In the genomic region with DNA sequence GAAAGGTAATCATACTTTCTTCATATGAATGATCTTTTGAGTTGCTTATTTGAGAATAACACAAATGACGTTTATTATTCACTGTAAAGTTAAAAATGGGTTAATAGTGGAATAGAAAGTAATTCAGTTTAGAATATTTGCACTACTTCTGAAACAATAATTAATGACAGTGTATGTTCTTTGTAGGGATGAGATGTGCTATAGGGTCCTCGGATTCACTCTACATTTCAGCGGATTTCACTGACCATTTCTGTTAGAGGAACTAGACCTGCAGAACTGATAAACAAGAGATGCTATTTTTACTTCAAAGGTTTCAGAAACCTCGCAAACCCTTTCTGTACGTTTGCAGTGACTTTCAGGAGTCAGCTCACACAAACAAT, we compare ENCODE assay signal across 8 mouse cellular contexts. TPM values are rescaled to one million over a fixed set of nuclear protein-coding genes. Genes with fewer than 3 reads are reported as not detected.
DNase-seq lines count a peak whose midpoint lies in the region; ATAC-seq and TF ChIP-seq lines count a peak whose summit lies in the region.

No protein-coding gene starts in this region.

- 2% methylated on average over 5 of the region's 5 CpGs for WGBS in liver, adult 2 months
- under 1% methylated on average over 5 of the region's 5 CpGs for WGBS in forebrain, embryonic 10.5 days
- under 1% methylated on average over 5 of the region's 5 CpGs for WGBS in intestine, postnatal 0 days
- 0% methylated on average over 5 of the region's 5 CpGs for WGBS in neural tube, embryonic 12.5 days

- no peaks in the 10 kb centered on the region for H3K79me2 ChIP-seq in liver, adult 2 months (ENCODE audit: control insufficient read depth, insufficient read depth, low read length)

- H3K9ac ChIP-seq in liver, adult 2 months (ENCODE audit: low read depth, low read length), result no peak overlapping the region
- H3K9ac ChIP-seq in intestine, postnatal 0 days (ENCODE audit: low read depth, low read length), result no peak overlapping the region
- H3K9ac ChIP-seq in neural tube, embryonic 12.5 days, result no peak overlapping the region

- H3K36me3 ChIP-seq in liver, adult 2 months (ENCODE audit: control insufficient read depth, insufficient read depth, low read length), result no peaks in the 10 kb centered on the region
- no peaks in the 10 kb centered on the region for H3K36me3 ChIP-seq in forebrain, embryonic 10.5 days (replicated peaks)
- no peaks in the 10 kb centered on the region for H3K36me3 ChIP-seq in intestine, postnatal 0 days (ENCODE audit: control insufficient read depth, insufficient read depth)
- H3K36me3 ChIP-seq in neural tube, embryonic 12.5 days, result no peaks in the 10 kb centered on the region

- H3K4me3 ChIP-seq in liver, adult 2 months (ENCODE audit: insufficient read depth, low read depth, low read length), result peak overlapping the region; percentile 88; the same call in 1 of the 2 replicates
- peak overlapping the region; percentile 67 for H3K4me3 ChIP-seq in forebrain, embryonic 10.5 days
- peak overlapping the region; percentile 67 for H3K4me3 ChIP-seq in intestine, postnatal 0 days (ENCODE audit: low read depth, low read length)
- H3K4me3 ChIP-seq in neural tube, embryonic 12.5 days, result peak overlapping the region; percentile 49

- H3K27me3 ChIP-seq in liver, adult 2 months (ENCODE audit: control insufficient read depth, insufficient read depth, low read length), result peaks cover 29% of the 10 kb centered on the region
- peaks cover 96% of the 10 kb centered on the region for H3K27me3 ChIP-seq in forebrain, embryonic 10.5 days (ENCODE audit: poor library complexity, severe bottlenecking)
- peaks cover 80% of the 10 kb centered on the region for H3K27me3 ChIP-seq in intestine, postnatal 0 days (replicated peaks; ENCODE audit: control insufficient read depth, insufficient read depth, low read length)
- H3K27me3 ChIP-seq in neural tube, embryonic 12.5 days (replicated peaks), result peaks cover 74% of the 10 kb centered on the region

- TF ChIP-seq CTCF in liver, adult 2 months (IDR thresholded peaks at IDR 0.05; ENCODE audit: low read depth, low read length), result no peak
- TF ChIP-seq CTCF in intestine, postnatal 0 days (IDR thresholded peaks at IDR 0.05; ENCODE audit: low read depth), result no peak

- H3K27ac ChIP-seq in liver, adult 2 months (replicated peaks; ENCODE audit: insufficient read depth, low read depth, low read length), result no peak overlapping the region
- H3K27ac ChIP-seq in forebrain, embryonic 10.5 days, result no peak overlapping the region
- H3K27ac ChIP-seq in intestine, postnatal 0 days (ENCODE audit: low read depth, low read length), result no peak overlapping the region
- no peak overlapping the region for H3K27ac ChIP-seq in neural tube, embryonic 12.5 days

- DNase-seq in liver, adult 2 months (ENCODE audit: extremely low read depth, low read depth, low spot score), result no peak
- no peak for DNase-seq in liver
- peak; percentile 22 for DNase-seq in forebrain, embryonic 10.5 days (ENCODE audit: extremely low spot score, low spot score)
- no peak for DNase-seq in yolk sac, embryonic 10.5 days (ENCODE audit: low spot score)
- DNase-seq in left cerebral cortex, adult 8-10 months (ENCODE audit: low spot score in 2 of 2), result no peak
- DNase-seq in right cerebral cortex, postnatal 25 days, result no peak

- H3K4me2 ChIP-seq in intestine, postnatal 0 days (replicated peaks; ENCODE audit: low read depth), result peak overlapping the region; percentile 99
- peak overlapping the region; percentile 98 for H3K4me2 ChIP-seq in neural tube, embryonic 12.5 days (replicated peaks)

- peaks cover 5% of the 10 kb centered on the region; the same call in 1 of the 2 replicates for H3K4me1 ChIP-seq in liver, adult 2 months (ENCODE audit: control insufficient read depth, insufficient read depth, low read length)
- H3K4me1 ChIP-seq in forebrain, embryonic 10.5 days, result peaks cover 41% of the 10 kb centered on the region
- H3K4me1 ChIP-seq in intestine, postnatal 0 days (replicated peaks; ENCODE audit: control insufficient read depth, insufficient read depth, low read length), result peaks cover 5% of the 10 kb centered on the region; the same call in 1 of the 2 replicates
- H3K4me1 ChIP-seq in neural tube, embryonic 12.5 days, result peaks cover 25% of the 10 kb centered on the region

- no peak for TF ChIP-seq POLR2A in liver, adult 2 months (IDR thresholded peaks at IDR 0.05; ENCODE audit: extremely low read depth, insufficient read depth, low read length)

- no peaks in the 10 kb centered on the region for H3K9me3 ChIP-seq in forebrain, embryonic 10.5 days
- H3K9me3 ChIP-seq in intestine, postnatal 0 days (ENCODE audit: control insufficient read depth), result no peaks in the 10 kb centered on the region
- no peaks in the 10 kb centered on the region for H3K9me3 ChIP-seq in neural tube, embryonic 12.5 days

- ATAC-seq in intestine, postnatal 0 days, result no peak
- ATAC-seq in neural tube, embryonic 12.5 days (ENCODE audit: low FRiP score, low read depth), result no peak

RNA-seq across cellular contexts. Expression of a gene that starts 0.4 kb away (rescaled TPM):
- total RNA-seq in liver, adult 2 months (2014; rRNA removed), result not detected in 2 replicates
- 0.20 TPM in 1 of 2 replicates, not detected in the other for polyA plus RNA-seq in liver, adult 2 months (2012; rRNA removed)
- polyA plus RNA-seq in forebrain, embryonic 10.5 days (2016; fragmentation: Nextera tagmentation; extraction: Ambion mirVana), result not detected in 2 replicates
- polyA plus RNA-seq in intestine, postnatal 0 days (2015; fragmentation: Nextera tagmentation; extraction: Ambion mirVana), result 0.08 TPM in 1 of 2 replicates, not detected in the other
- 0.13 and 0.34 TPM in 2 replicates for polyA plus RNA-seq in neural tube, embryonic 12.5 days (2016; fragmentation: Nextera tagmentation; extraction: Ambion mirVana)
- total RNA-seq in left cerebral cortex, adult 8-10 months (2022), result 10 to 100 TPM in 2 of 4 experiments, 1 to 10 TPM in 2; 8.9 to 13.3 (median 10.2) TPM

RNA-seq across cellular contexts. Expression of a gene that starts 16.7 kb away (rescaled TPM):
- total RNA-seq in liver, adult 2 months (2014; rRNA removed), result 19.9 and 20.4 TPM in 2 replicates
- polyA plus RNA-seq in liver, adult 2 months (2012; rRNA removed), result 8.1 and 8.3 TPM in 2 replicates
- 25.9 and 28.3 TPM in 2 replicates for polyA plus RNA-seq in forebrain, embryonic 10.5 days (2016; fragmentation: Nextera tagmentation; extraction: Ambion mirVana)
- polyA plus RNA-seq in intestine, postnatal 0 days (2015; fragmentation: Nextera tagmentation; extraction: Ambion mirVana), result 9.9 and 10.3 TPM in 2 replicates
- 42.1 and 42.6 TPM in 2 replicates for polyA plus RNA-seq in neural tube, embryonic 12.5 days (2016; fragmentation: Nextera tagmentation; extraction: Ambion mirVana)
- total RNA-seq in left cerebral cortex, adult 8-10 months (2022), result 10 to 100 TPM; 45.0 to 53.8 (median 49.1) TPM

RNA-seq across cellular contexts. Expression of a gene that starts 21.3 kb away (rescaled TPM):
- total RNA-seq in liver, adult 2 months (2014; rRNA removed), result 113 and 127 TPM in 2 replicates
- 80.1 and 86.5 TPM in 2 replicates for polyA plus RNA-seq in liver, adult 2 months (2012; rRNA removed)
- 87.4 and 90.9 TPM in 2 replicates for polyA plus RNA-seq in forebrain, embryonic 10.5 days (2016; fragmentation: Nextera tagmentation; extraction: Ambion mirVana)
- polyA plus RNA-seq in intestine, postnatal 0 days (2015; fragmentation: Nextera tagmentation; extraction: Ambion mirVana), result 205 and 218 TPM in 2 replicates
- 186 and 192 TPM in 2 replicates for polyA plus RNA-seq in neural tube, embryonic 12.5 days (2016; fragmentation: Nextera tagmentation; extraction: Ambion mirVana)
- total RNA-seq in left cerebral cortex, adult 8-10 months (2022), result 100 to 1,000 TPM in 1 of 4 experiments, 10 to 100 TPM in 3; 85.0 to 101 (median 91.1) TPM
